Mouse (Mus musculus) forebrain, embryonic 11.5 days (tissue): ENCODE results near the gene B4galt7. TPM values are rescaled to one million over a fixed set of nuclear protein-coding genes. Genes with fewer than 3 reads are reported as not detected.

Experiments used
- polyA plus RNA-seq: library from polyadenylated mRNA; unstranded; fragments of >200 nt; fragmentation: Nextera tagmentation; extraction: Ambion mirVana; gene quantifications from 2 replicates; pipeline ENCODE4 v1.2.1, GENCODE M21; 2014

Gene B4galt7
- polyA plus RNA-seq, 1 experiment from 2014 or later, result 24.5 TPM

Other genes with a start within 250 kb of the B4galt7 start
- 90.4 and 94.2 TPM in 2 replicates for gene Lman2, start 237.1 kb upstream of the B4galt7 start, polyA plus RNA-seq
- 0.33 and 0.44 TPM in 2 replicates for gene Rgs14, start 230.2 kb upstream of the B4galt7 start, polyA plus RNA-seq
- gene Slc34a1, start 201.7 kb upstream of the B4galt7 start, polyA plus RNA-seq, result not detected in 2 replicates
- gene Pfn3, start 184.7 kb upstream of the B4galt7 start, polyA plus RNA-seq, result not detected in 2 replicates
- gene F12, start 173.1 kb upstream of the B4galt7 start, polyA plus RNA-seq, result not detected in 2 replicates
- gene Grk6, start 154.8 kb upstream of the B4galt7 start, polyA plus RNA-seq, result 69.5 and 79.2 TPM in 2 replicates
- gene Prr7, start 135.6 kb upstream of the B4galt7 start, polyA plus RNA-seq, result 2.3 and 3.9 TPM in 2 replicates
- 411 and 418 TPM in 2 replicates for gene Dbn1, start 111.8 kb upstream of the B4galt7 start, polyA plus RNA-seq
- gene Pdlim7, start 86.2 kb upstream of the B4galt7 start, polyA plus RNA-seq, result 165 and 185 TPM in 2 replicates
- 3.3 and 3.9 TPM in 2 replicates for gene Dok3, start 70.6 kb upstream of the B4galt7 start, polyA plus RNA-seq
- gene Ddx41, start 63.2 kb upstream of the B4galt7 start, polyA plus RNA-seq, result 79.3 and 79.5 TPM in 2 replicates
- 55.8 and 58.0 TPM in 2 replicates for gene Fam193b, start 28.8 kb upstream of the B4galt7 start, polyA plus RNA-seq
- 51.4 and 56.5 TPM in 2 replicates for gene Tmed9, start 26.2 kb upstream of the B4galt7 start, polyA plus RNA-seq
- 65.4 and 69.7 TPM in 2 replicates for gene Caml, start 23.1 kb downstream of the B4galt7 start, polyA plus RNA-seq
- 56.8 and 58.2 TPM in 2 replicates for gene Ddx46, start 35.1 kb downstream of the B4galt7 start, polyA plus RNA-seq
- gene B230219D22Rik, start 93.2 kb downstream of the B4galt7 start, polyA plus RNA-seq, result 68.4 and 74.3 TPM in 2 replicates
- 83.3 and 84.1 TPM in 2 replicates for gene Txndc15, start 114.8 kb downstream of the B4galt7 start, polyA plus RNA-seq
- 25.8 and 32.9 TPM in 2 replicates for gene Pcbd2, start 127.5 kb downstream of the B4galt7 start, polyA plus RNA-seq
- not detected in 2 replicates for gene Catsper3, start 184.7 kb downstream of the B4galt7 start, polyA plus RNA-seq
- 0.76 and 0.99 TPM in 2 replicates for gene Pitx1, start 236.3 kb downstream of the B4galt7 start, polyA plus RNA-seq